Mouse (Mus musculus): ENCODE results near the gene Rpap2.
A peak's percentile ranks its signal among the peaks of the same experiment; 100 is the strongest.

Rpap2 gene

GRCm38 (mm10) chr5:107597301-107598077 lies at the start of gene Rpap2, which contains the start of gene Glmn:
Gene Rpap2 (plus strand): TSS chr5:107597373.
Gene Glmn (minus strand): TSS chr5:107597888.
- DNase-seq (ENCODE audit: extremely low read depth, low read depth, low spot score): peak; percentile 16

GRCm38 (mm10) chr5:107547955-107548354 lies 49.2 kb upstream of the Rpap2 start:
- no peak for DNase-seq (ENCODE audit: extremely low read depth, low read depth, low spot score)

- no peak for DNase-seq (ENCODE audit: extremely low read depth, low read depth, low spot score)
Measured at GRCm38 (mm10) chr5:107548444-107548843, 48.7 kb upstream of the Rpap2 start.

- DNase-seq (ENCODE audit: extremely low read depth, low read depth, low spot score): no peak
Measured at GRCm38 (mm10) chr5:107554336-107554735, 42.8 kb upstream of the Rpap2 start.

- DNase-seq (ENCODE audit: extremely low read depth, low read depth, low spot score): no peak
Measured at GRCm38 (mm10) chr5:107556969-107557368, 40.2 kb upstream of the Rpap2 start.

- no peak for DNase-seq (ENCODE audit: extremely low read depth, low read depth, low spot score)
Measured at GRCm38 (mm10) chr5:107569148-107569547, 28.0 kb upstream of the Rpap2 start.

GRCm38 (mm10) chr5:107598380-107598779 lies 1.2 kb downstream of the Rpap2 start:
- DNase-seq (ENCODE audit: extremely low read depth, low read depth, low spot score): no peak

GRCm38 (mm10) chr5:107611224-107611623 lies 14.1 kb downstream of the Rpap2 start:
- DNase-seq (ENCODE audit: extremely low read depth, low read depth, low spot score): no peak

GRCm38 (mm10) chr5:107617986-107618385 lies 20.8 kb downstream of the Rpap2 start:
- no peak for DNase-seq (ENCODE audit: extremely low read depth, low read depth, low spot score)

- no peak for DNase-seq (ENCODE audit: extremely low read depth, low read depth, low spot score)
Measured at GRCm38 (mm10) chr5:107621327-107621726, 24.2 kb downstream of the Rpap2 start.

- no peak for DNase-seq (ENCODE audit: extremely low read depth, low read depth, low spot score)
Measured at GRCm38 (mm10) chr5:107633651-107634050, 36.5 kb downstream of the Rpap2 start.

GRCm38 (mm10) chr5:107637106-107637505 lies 39.9 kb downstream of the Rpap2 start:
- no peak for DNase-seq (ENCODE audit: extremely low read depth, low read depth, low spot score)

GRCm38 (mm10) chr5:107638366-107638765 lies 41.2 kb downstream of the Rpap2 start:
- DNase-seq (ENCODE audit: extremely low read depth, low read depth, low spot score): no peak

- DNase-seq (ENCODE audit: extremely low read depth, low read depth, low spot score): no peak
Measured at GRCm38 (mm10) chr5:107644595-107644994, 47.4 kb downstream of the Rpap2 start.

- no peak for DNase-seq (ENCODE audit: extremely low read depth, low read depth, low spot score)
Measured at GRCm38 (mm10) chr5:107645935-107646334, 48.8 kb downstream of the Rpap2 start.

GRCm38 (mm10) chr5:107647580-107647979 lies 50.4 kb downstream of the Rpap2 start:
- no peak for DNase-seq (ENCODE audit: extremely low read depth, low read depth, low spot score)

GRCm38 (mm10) chr5:107648552-107649125 lies 51.5 kb downstream of the Rpap2 start:
- DNase-seq (ENCODE audit: extremely low read depth, low read depth, low spot score): no peak

- DNase-seq (ENCODE audit: extremely low read depth, low read depth, low spot score): no peak
Measured at GRCm38 (mm10) chr5:107649680-107650079, 52.5 kb downstream of the Rpap2 start.

- DNase-seq (ENCODE audit: extremely low read depth, low read depth, low spot score): no peak
Measured at GRCm38 (mm10) chr5:107650427-107650826, 53.3 kb downstream of the Rpap2 start.

- DNase-seq (ENCODE audit: extremely low read depth, low read depth, low spot score): no peak
Measured at GRCm38 (mm10) chr5:107652055-107652660, 55.0 kb downstream of the Rpap2 start.

- no peak for DNase-seq (ENCODE audit: extremely low read depth, low read depth, low spot score)
Measured at GRCm38 (mm10) chr5:107678392-107678791, 81.2 kb downstream of the Rpap2 start.

- no peak for DNase-seq (ENCODE audit: extremely low read depth, low read depth, low spot score)
Measured at GRCm38 (mm10) chr5:107681300-107681699, 84.1 kb downstream of the Rpap2 start.
